Mouse (Mus musculus) liver, postnatal 0 days (tissue): Measurements from ENCODE around the gene Cdk9. TPM values are rescaled to one million over a fixed set of nuclear protein-coding genes. Genes with fewer than 3 reads are reported as not detected.
A peak's percentile ranks its signal among the peaks of the same experiment; 100 is the strongest.

ENCODE experiments used
- ATAC-seq: fragments of 200-750 bp; cut with Nextera tagmentation; 2 replicates; pipeline ENCODE4 v1.8.0; 2017; ENCODE audit warnings: mild to moderate bottlenecking, moderate library complexity
- DNase-seq: peaks from one replicate; pipeline ENCODE4 v3.0.0-alpha.2; 2016
- H3K27ac ChIP-seq: fragments of 300-500 bp; sonication (generic); 2 replicates; pipeline ENCODE4 v1.5.1; 2014; ENCODE audit warnings: antibody characterized with exemption, moderate library complexity, mild to moderate bottlenecking, low read depth
- H3K27me3 ChIP-seq: fragments of 300-500 bp; sonication (generic); 2 replicates; pipeline ENCODE4 v1.6.1; 2014; ENCODE audit warnings: low read length, control low read depth, mixed read lengths; ENCODE audit not compliant: insufficient read depth
- H3K36me3 ChIP-seq: fragments of 300-500 bp; sonication (generic); replicated peaks from 2 replicates; pipeline ENCODE4 v1.6.1; 2014; ENCODE audit warnings: mild to moderate bottlenecking, control low read depth, low read length, moderate library complexity, mixed read lengths; ENCODE audit not compliant: insufficient read depth
- H3K4me1 ChIP-seq: fragments of 300-500 bp; sonication (generic); 2 replicates; pipeline ENCODE4 v1.6.1; 2014; ENCODE audit warnings: antibody characterized with exemption, mild to moderate bottlenecking, control low read depth; ENCODE audit not compliant: insufficient read depth
- H3K4me2 ChIP-seq: fragments of 300-500 bp; sonication (generic); 2 replicates; pipeline ENCODE4 v1.6.1; 2014; ENCODE audit warnings: low read depth, mild to moderate bottlenecking, low read length, moderate library complexity, mixed read lengths
- H3K4me3 ChIP-seq: fragments of 300-500 bp; sonication (generic); 2 replicates; pipeline ENCODE4 v1.5.1; 2014; ENCODE audit warnings: low read depth, low read length
- H3K9ac ChIP-seq: fragments of 300-500 bp; sonication (generic); replicated peaks from 2 replicates; pipeline ENCODE4 v1.6.1; 2014; ENCODE audit warnings: mild to moderate bottlenecking, moderate library complexity
- H3K9me3 ChIP-seq: fragments of 300-500 bp; sonication (generic); 2 replicates; pipeline ENCODE4 v1.6.1; 2016; ENCODE audit warnings: mild to moderate bottlenecking, control low read depth, low read length, mixed read lengths
- CTCF ChIP-seq: sonication (generic); IDR thresholded peaks from 2 replicates; pipeline ENCODE4 v1.5.1; 2016; ENCODE audit warnings: antibody characterized with exemption, low read depth
- EP300 ChIP-seq: IDR thresholded peaks from 2 replicates; pipeline ENCODE4 v1.6.1; 2016; ENCODE audit warnings: antibody characterized with exemption, low read depth, mild to moderate bottlenecking
- WGBS: fragments of 180-500 bp; shearing (Covaris S2); extraction: QIAGEN DNeasy Blood & Tissue Kit; methylation state at CpG from one replicate; pipeline ENCODE4 v1.1.7; 2014; ENCODE audit not compliant: insufficient replicate concordance; 5-methylcytosine and 5-hydroxymethylcytosine counted together
- polyA plus RNA-seq: library from polyadenylated mRNA; unstranded; fragments of >200 nt; fragmentation: Nextera tagmentation; extraction: Ambion mirVana; gene quantifications from 2 replicates; pipeline ENCODE4 v1.2.1, GENCODE M21; 2015

Cdk9 gene
- polyA plus RNA-seq, 1 experiment from 2014 or later: 49.5 TPM

- Histone ChIP-seq H3K4me1 (peaks cover 5% of the 10 kb centered on the region), H3K9ac (no peak overlapping the region), H3K4me3 (no peak overlapping the region), H3K27ac (0 out of 2 replicates have a peak overlapping the region, but pooled peaks have one; percentile 31), H3K36me3 (0 out of 2 replicates have a peak, but pooled peaks cover 5% of the 10 kb centered on the region), H3K27me3 (no peaks in the 10 kb centered on the region), H3K9me3 (no peaks in the 10 kb centered on the region), H3K4me2 (peak overlapping the region; percentile 0; the same call in 1 of the 2 replicates)
- TF ChIP-seq EP300 (no peak), CTCF (no peak)
- no peak for ATAC-seq
- no peak for DNase-seq
- 78% methylated on average over 4 of the region's 4 CpGs for WGBS
These were observed 16.7 kb upstream of the Cdk9 start for GRCm38 (mm10) chr2:32729547-32729946.

DNA sequence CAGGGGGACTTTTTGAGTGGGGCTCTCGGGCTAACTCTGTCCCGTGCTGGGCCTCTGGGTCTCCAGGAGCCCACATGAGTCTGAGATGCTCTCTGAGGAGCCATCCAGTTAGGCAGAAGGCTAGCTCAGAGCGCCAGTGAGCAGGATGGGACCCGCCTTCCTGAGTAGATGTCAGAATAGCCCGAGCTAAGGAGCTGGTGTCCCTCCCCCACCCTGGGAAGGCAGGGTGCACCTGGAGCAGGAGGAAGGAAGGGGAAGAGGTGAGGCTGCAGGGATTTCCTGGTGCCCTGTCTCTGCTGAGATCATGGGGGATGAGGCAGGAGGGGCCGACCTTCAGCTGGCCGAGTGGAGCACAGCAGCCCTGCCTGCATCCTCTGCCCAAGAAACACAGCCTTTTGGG lies 15.6 kb upstream of the Cdk9 start:
- ATAC-seq (no peak), DNase-seq (no peak)
- Histone ChIP-seq H3K4me1 (peaks cover 5% of the 10 kb centered on the region), H3K27ac (peak overlapping the region; percentile 40), H3K4me2 (peak overlapping the region; percentile 70; the same call in 1 of the 2 replicates), H3K4me3 (peak overlapping the region; percentile 30), H3K9me3 (no peaks in the 10 kb centered on the region), H3K9ac (peak overlapping the region; percentile 41; the same call in 1 of the 2 replicates), H3K27me3 (no peaks in the 10 kb centered on the region), H3K36me3 (0 out of 2 replicates have a peak, but pooled peaks cover 5% of the 10 kb centered on the region)
- WGBS: 47% methylated on average over 7 of the region's 7 CpGs
- no peak for TF ChIP-seq EP300
- no peak for TF ChIP-seq CTCF

- peak overlapping the region; percentile 40; the same call in 1 of the 2 replicates for H3K27ac ChIP-seq
- no peaks in the 10 kb centered on the region for H3K27me3 ChIP-seq
- peak; percentile 96 for ATAC-seq
- TF ChIP-seq CTCF (no peak), EP300 (no peak)
- no peaks in the 10 kb centered on the region for H3K9me3 ChIP-seq
- WGBS: 7% methylated on average over 16 of the region's 16 CpGs
- 0 out of 2 replicates have a peak, but pooled peaks cover 5% of the 10 kb centered on the region for H3K36me3 ChIP-seq
- DNase-seq: peak; percentile 89
- peak overlapping the region; percentile 70 for H3K4me2 ChIP-seq
- peaks cover 5% of the 10 kb centered on the region for H3K4me1 ChIP-seq
- H3K4me3 ChIP-seq: peak overlapping the region; percentile 30
- peak overlapping the region; percentile 48 for H3K9ac ChIP-seq
These were observed 14.6 kb upstream of the Cdk9 start for GRCm38 (mm10) chr2:32727435-32727834.

- no peak for DNase-seq
- 73% methylated on average over 16 of the region's 16 CpGs for WGBS
- Histone ChIP-seq H3K9me3 (no peaks in the 10 kb centered on the region), H3K36me3 (0 out of 2 replicates have a peak, but pooled peaks cover 5% of the 10 kb centered on the region), H3K9ac (no peak overlapping the region), H3K4me2 (no peak overlapping the region), H3K4me1 (peaks cover 7% of the 10 kb centered on the region), H3K27ac (no peak overlapping the region), H3K27me3 (no peaks in the 10 kb centered on the region), H3K4me3 (no peak overlapping the region)
- TF ChIP-seq CTCF (no peak), EP300 (no peak)
- no peak for ATAC-seq
These were observed 12.2 kb upstream of the Cdk9 start for GRCm38 (mm10) chr2:32724832-32725790.

DNA sequence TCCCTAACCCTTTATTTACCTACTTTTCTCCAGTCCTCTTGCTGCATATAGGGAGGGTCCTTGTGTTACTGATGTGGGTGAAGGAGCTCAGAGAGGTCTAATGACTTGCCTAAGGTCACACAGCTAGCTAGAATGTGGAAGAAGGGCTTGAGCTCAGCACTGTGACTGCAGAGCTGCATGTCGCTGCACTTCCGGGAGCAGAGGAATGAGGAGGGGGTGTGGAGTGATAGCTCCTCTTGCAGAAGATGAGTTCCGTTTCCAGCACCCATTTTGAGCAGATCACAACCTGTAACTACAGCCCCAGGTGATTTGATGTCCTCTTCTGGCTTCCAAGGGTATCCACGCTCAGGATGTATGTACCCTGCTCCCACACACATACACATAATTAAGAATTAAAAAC lies 11.3 kb upstream of the Cdk9 start:
- Histone ChIP-seq H3K4me1 (peaks cover 12% of the 10 kb centered on the region), H3K4me3 (no peak overlapping the region), H3K27me3 (no peaks in the 10 kb centered on the region), H3K4me2 (no peak overlapping the region), H3K27ac (no peak overlapping the region), H3K9ac (no peak overlapping the region), H3K36me3 (0 out of 2 replicates have a peak, but pooled peaks cover 5% of the 10 kb centered on the region), H3K9me3 (no peaks in the 10 kb centered on the region)
- no peak for ATAC-seq
- 84% methylated on average over 4 of the region's 4 CpGs for WGBS
- TF ChIP-seq CTCF: no peak
- TF ChIP-seq EP300: no peak
- no peak for DNase-seq

DNA sequence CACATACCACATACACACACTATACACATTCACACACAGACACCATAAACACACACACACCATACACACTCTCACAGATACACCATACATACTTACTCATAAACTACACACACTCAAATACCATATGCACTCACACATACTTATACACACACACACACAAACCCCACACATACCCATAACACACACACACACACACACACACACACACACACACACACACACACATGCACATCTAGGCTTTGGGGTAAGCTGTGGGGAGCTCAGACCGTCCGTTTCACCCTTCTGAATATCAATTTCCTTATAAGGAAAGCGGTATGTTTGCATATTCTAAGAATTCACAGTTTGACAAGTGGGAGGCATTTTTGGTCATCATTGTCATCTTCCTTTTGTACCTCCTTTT lies 9.7 kb upstream of the Cdk9 start:
- H3K4me3 ChIP-seq: peak overlapping the region; percentile 39
- ATAC-seq: no peak

More for the DNA sequence above, 9.7 kb upstream of the Cdk9 start:
- Histone ChIP-seq H3K36me3 (no peaks in the 10 kb centered on the region), H3K9me3 (no peaks in the 10 kb centered on the region), H3K4me2 (peak overlapping the region; percentile 67), H3K27me3 (no peaks in the 10 kb centered on the region), H3K4me1 (peaks cover 16% of the 10 kb centered on the region), H3K27ac (peak overlapping the region; percentile 36; the same call in 1 of the 2 replicates), H3K9ac (peak overlapping the region; percentile 18; the same call in 1 of the 2 replicates)
- WGBS: 39% methylated on average over 3 of the region's 3 CpGs
- no peak for DNase-seq
- no peak for TF ChIP-seq CTCF
- no peak for TF ChIP-seq EP300
